Mouse (Mus musculus) R1 (cell line): Measurements from ENCODE around the gene Sh2d5.

Experiments
- DNase-seq: peaks from one replicate; pipeline ENCODE4 v3.0.0-alpha.2; 2018; ENCODE audit warnings: low read depth, low spot score

Sh2d5 gene

GRCm38 (mm10) chr4:138250088-138250960 is at the start of gene Sh2d5, which contains the start of gene Kif17:
Gene Sh2d5 (plus strand): TSS chr4:138250403.
Gene Kif17 (plus strand): TSS chr4:138250435.
- DNase-seq: peak; percentile 91

- DNase-seq: no peak
These were observed 49.4 kb upstream of the Sh2d5 start for GRCm38 (mm10) chr4:138200769-138201168.

- DNase-seq: peak; percentile 16
These were observed 48.5 kb upstream of the Sh2d5 start for GRCm38 (mm10) chr4:138201696-138202095.

GRCm38 (mm10) chr4:138210116-138210515 is 40.1 kb upstream of the Sh2d5 start:
- DNase-seq: no peak

GRCm38 (mm10) chr4:138213861-138214260 is 36.3 kb upstream of the Sh2d5 start:
- DNase-seq: no peak

GRCm38 (mm10) chr4:138215671-138216199 is 34.5 kb upstream of the Sh2d5 start:
- no peak for DNase-seq

GRCm38 (mm10) chr4:138216200-138216890 is 33.9 kb upstream of the Sh2d5 start, which contains the start of gene Hp1bp3:
Gene Hp1bp3 (plus strand): TSS chr4:138216296.
- DNase-seq: peak; percentile 75

- DNase-seq: peak; percentile 97
These were observed 33.3 kb upstream of the Sh2d5 start for GRCm38 (mm10) chr4:138216891-138217392.

- DNase-seq: peak; percentile 46
These were observed 32.8 kb upstream of the Sh2d5 start for GRCm38 (mm10) chr4:138217441-138217840.

GRCm38 (mm10) chr4:138217951-138218685 is 32.1 kb upstream of the Sh2d5 start:
- DNase-seq: no peak

GRCm38 (mm10) chr4:138219331-138219730 is 30.9 kb upstream of the Sh2d5 start:
- peak; percentile 56 for DNase-seq

GRCm38 (mm10) chr4:138220761-138221160 is 29.4 kb upstream of the Sh2d5 start:
- DNase-seq: no peak

- no peak for DNase-seq
These were observed 28.8 kb upstream of the Sh2d5 start for GRCm38 (mm10) chr4:138221406-138221805.

GRCm38 (mm10) chr4:138222396-138222795 is 27.8 kb upstream of the Sh2d5 start:
- DNase-seq: peak; percentile 44

GRCm38 (mm10) chr4:138223623-138224022 is 26.6 kb upstream of the Sh2d5 start:
- no peak for DNase-seq

- peak; percentile 65 for DNase-seq
These were observed 3.2 kb upstream of the Sh2d5 start for GRCm38 (mm10) chr4:138246756-138247665.

- peak; percentile 43 for DNase-seq
These were observed 1.6 kb downstream of the Sh2d5 start for GRCm38 (mm10) chr4:138251819-138252218.

GRCm38 (mm10) chr4:138252231-138252630 is 2.0 kb downstream of the Sh2d5 start:
- DNase-seq: no peak

- DNase-seq: no peak
These were observed 7.0 kb downstream of the Sh2d5 start for GRCm38 (mm10) chr4:138257116-138257687.

GRCm38 (mm10) chr4:138258663-138259062 is 8.5 kb downstream of the Sh2d5 start:
- no peak for DNase-seq
